In the genomic region with DNA sequence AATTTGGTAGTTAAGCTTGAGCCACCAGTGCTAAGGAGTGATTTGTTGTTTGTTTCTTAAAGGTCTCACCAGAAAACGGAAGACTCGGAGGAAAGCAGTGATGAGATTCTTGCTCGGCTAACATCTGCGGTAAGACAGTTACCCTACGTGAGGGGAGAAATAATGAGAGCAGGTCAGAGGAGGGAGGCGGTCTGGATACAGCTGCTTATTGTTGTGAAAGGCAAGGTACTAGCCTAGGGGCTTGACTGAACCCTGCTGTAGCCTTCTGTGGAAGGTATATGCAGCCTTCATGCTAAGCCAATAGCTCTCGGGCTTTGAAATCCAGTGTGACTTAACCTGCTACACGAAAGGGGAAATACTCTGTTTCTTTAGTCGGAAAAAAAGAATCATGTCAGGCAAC, we compare ENCODE assay signal across 19 mouse cellular contexts.
"Had no signal": no experiment of that assay in that cellular context is flagged by ENCODE, and none has a peak within 500 bp of the region (broad histone marks: within the 10 kb centered on the region; RNA-seq: fewer than 3 reads in every experiment).

No protein-coding gene starts in this region.

- H3K4me2 ChIP-seq: limb, embryonic 13.5 days; liver, embryonic 12.5 days; liver, embryonic 15.5 days; lung, embryonic 15.5 days had no signal

- H3K4me1 ChIP-seq: liver, embryonic 12.5 days; liver, embryonic 15.5 days; megakaryocyte, embryonic 14.5 days; midbrain, embryonic 10.5 days had no signal

- H3K36me3 ChIP-seq: limb, embryonic 13.5 days; liver, embryonic 15.5 days; lung, embryonic 15.5 days had no signal

- H3K9ac ChIP-seq: limb, embryonic 13.5 days; liver, embryonic 12.5 days; liver, embryonic 15.5 days; lung, embryonic 15.5 days had no signal

- ATAC-seq: liver, embryonic 12.5 days had no signal

- DNase-seq: kidney, adult 18-20 months; kidney, adult 9 months; kidney, postnatal 14 days; kidney, postnatal 4 days; left cerebral cortex, postnatal 4 days; liver; lung, adult 18-20 months; lung, postnatal 10 days; lung, postnatal 36 days; thymus, adult 2 months; thymus, postnatal 14 days; thymus, postnatal 4 days had no signal

- H3K27me3 ChIP-seq: limb, embryonic 13.5 days; liver, embryonic 12.5 days; liver, embryonic 15.5 days; lung, embryonic 15.5 days; megakaryocyte, embryonic 14.5 days had no signal

- H3K27ac ChIP-seq: limb, embryonic 13.5 days; liver, embryonic 12.5 days; liver, embryonic 15.5 days; lung, embryonic 15.5 days; midbrain, embryonic 10.5 days; stomach, postnatal 0 days had no signal

- H3K9me3 ChIP-seq: limb, embryonic 13.5 days; liver, embryonic 12.5 days; liver, embryonic 15.5 days; lung, embryonic 15.5 days had no signal

- H3K4me3 ChIP-seq: limb, embryonic 13.5 days; liver, embryonic 12.5 days; liver, embryonic 15.5 days; lung, embryonic 15.5 days; megakaryocyte, embryonic 14.5 days; midbrain, embryonic 10.5 days had no signal
